In the genomic region with DNA sequence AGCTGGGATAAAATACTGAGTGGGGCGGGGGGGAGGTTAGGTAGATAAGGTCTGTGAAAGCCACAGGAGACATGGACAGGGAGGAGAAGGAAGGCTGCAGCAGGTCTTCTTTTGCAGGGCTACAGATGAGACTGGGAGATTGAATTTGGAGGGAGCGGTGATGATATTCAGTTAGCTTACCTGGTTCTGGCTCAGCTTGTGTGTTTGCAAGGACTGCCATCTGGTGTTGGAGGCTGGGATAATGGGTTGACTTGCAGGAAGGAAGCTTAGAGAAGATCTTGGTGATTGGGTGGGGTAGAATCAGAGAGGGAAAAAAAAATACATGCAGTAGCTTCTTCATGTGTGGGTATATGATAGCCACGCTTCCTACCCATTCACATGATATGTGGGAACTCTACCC, we compare ENCODE assay signal across 7 mouse cellular contexts. TPM values are rescaled to one million over a fixed set of nuclear protein-coding genes. Genes with fewer than 3 reads are reported as not detected.
DNase-seq lines count a peak whose midpoint lies in the region; ATAC-seq and TF ChIP-seq lines count a peak whose summit lies in the region.

No protein-coding gene starts in this region.

- DNase-seq in spleen, adult 2 months (ENCODE audit: low read depth in 1 of 2, low spot score in 2 of 2) = no peak
- DNase-seq in spleen, postnatal 4 days (ENCODE audit: low spot score in 2 of 2) = no peak
- peak; percentile 10 to 31 for DNase-seq in adrenal gland, postnatal 36 days
- peak; percentile 43 for DNase-seq in forelimb bud, embryonic 11.5 days (ENCODE audit: low read depth, low spot score)
- peak; percentile 57 for DNase-seq in layer of hippocampus, adult 9-10 months (ENCODE audit: low spot score)
- DNase-seq in splenic B cell, adult 2 months (ENCODE audit: low read depth, low spot score) = peak; percentile 55

- peak; percentile 15; the same call in 1 of the 2 replicates for TF ChIP-seq CTCF in spleen, adult 2 months (IDR thresholded peaks at IDR 0.05; ENCODE audit: extremely low read depth, insufficient read depth, insufficient read length, insufficient replicate concordance)

- H3K27me3 ChIP-seq in spleen, adult 2 months (ENCODE audit: control insufficient read depth, insufficient read depth, low read length) = no peaks in the 10 kb centered on the region
- H3K27me3 ChIP-seq in splenic B cell, adult 2 months (ENCODE audit: control insufficient read depth, insufficient read depth, low read length, poor library complexity, severe bottlenecking) = no peaks in the 10 kb centered on the region

- TF ChIP-seq POLR2A in spleen, adult 2 months (IDR thresholded peaks at IDR 0.05; ENCODE audit: low read depth, low read length) = no peak

- ATAC-seq in megakaryocyte progenitor cell, adult 5-6 weeks (replicated peaks; ENCODE audit: poor library complexity) = peak; percentile 86

- no peak overlapping the region for H3K4me3 ChIP-seq in spleen, adult 2 months (ENCODE audit: extremely low read depth, insufficient read depth, insufficient read length)

- H3K4me1 ChIP-seq in spleen, adult 2 months (ENCODE audit: control insufficient read depth, insufficient read depth, insufficient read length) = no peaks in the 10 kb centered on the region

- H3K36me3 ChIP-seq in spleen, adult 2 months (ENCODE audit: control insufficient read depth, insufficient read depth, low read length) = no peaks in the 10 kb centered on the region
- H3K36me3 ChIP-seq in splenic B cell, adult 2 months (ENCODE audit: control insufficient read depth, insufficient read depth, low read length, poor library complexity, severe bottlenecking) = no peaks in the 10 kb centered on the region

- WGBS in spleen, adult 2 months = 47% methylated on average over 3 of the region's 3 CpGs

- H3K27ac ChIP-seq in spleen, adult 2 months (ENCODE audit: insufficient read depth, low read length) = no peak overlapping the region

RNA-seq across cellular contexts. Expression of gene Twistnb, which starts 5.1 kb away (rescaled TPM):
- polyA plus RNA-seq in spleen, adult 2 months (2012; rRNA removed) = 42.5 and 77.1 TPM in 2 replicates
- 10 to 100 TPM; 14.1 to 16.1 TPM for total RNA-seq in adrenal gland, postnatal 36 days (2021)
- 53.5 and 54.5 TPM in 2 replicates for total RNA-seq in megakaryocyte progenitor cell, adult 5-6 weeks (2015)
- total RNA-seq in megakaryocyte progenitor cell, adult 5-6 weeks (2017) = 55.3 and 61.1 TPM in 2 replicates

RNA-seq across cellular contexts. Expression of gene Efcab10, which starts 29.7 kb away (rescaled TPM):
- polyA plus RNA-seq in spleen, adult 2 months (2012; rRNA removed) = not detected in 2 replicates
- total RNA-seq in adrenal gland, postnatal 36 days (2021) = under 1 TPM in 1 of 2 experiments, not detected in 1; 0.59 TPM
- not detected in 2 replicates for total RNA-seq in megakaryocyte progenitor cell, adult 5-6 weeks (2015)
- total RNA-seq in megakaryocyte progenitor cell, adult 5-6 weeks (2017) = not detected in 2 replicates

Comparison
In these comparisons a context has a peak if more than half of its experiments do, and no peak if none do; other contexts are left out.
1. DNase-seq: peak in adrenal gland, postnatal 36 days (2 of 2), forelimb bud, embryonic 11.5 days (single experiment), layer of hippocampus, adult 9-10 months (single experiment) and splenic B cell, adult 2 months (single experiment); none in spleen, adult 2 months (0 of 2) and spleen, postnatal 4 days (0 of 2).